Mouse (Mus musculus) layer of hippocampus, postnatal 10 days (tissue): ENCODE measurements around the gene Gm8947. TPM values are rescaled to one million over a fixed set of nuclear protein-coding genes. Genes with fewer than 3 reads are reported as not detected.

Source experiments
- DNase-seq, 2 experiments: peaks; one replicate each; pipeline ENCODE4 v3.0.0; 2021; ENCODE audit warnings: low spot score in 2 of 2
- total RNA-seq, 2 experiments: library from RNA; stranded (reverse); gene quantifications; 2 replicates each; pipeline ENCODE4 v1.2.3; 2021

Gene Gm8947
- total RNA-seq, 2 experiments from 2014 or later, result not detected

GRCm38 (mm10) chr1:151223377-151223776, 31.2 kb downstream of the Gm8947 start:
- DNase-seq, result no peak

- no peak for DNase-seq
Measured at GRCm38 (mm10) chr1:151224536-151224935, 32.4 kb downstream of the Gm8947 start.

GRCm38 (mm10) chr1:151227506-151227905, 35.3 kb downstream of the Gm8947 start:
- no peak for DNase-seq

- no peak for DNase-seq
Measured at GRCm38 (mm10) chr1:151228320-151228989, 36.3 kb downstream of the Gm8947 start.

GRCm38 (mm10) chr1:151232346-151232745, 40.2 kb downstream of the Gm8947 start:
- DNase-seq, result no peak

- DNase-seq, result no peak
Measured at GRCm38 (mm10) chr1:151233756-151234155, 41.6 kb downstream of the Gm8947 start.

- DNase-seq, result no peak
Measured at GRCm38 (mm10) chr1:151235574-151235973, 43.4 kb downstream of the Gm8947 start.

GRCm38 (mm10) chr1:151236141-151236930, 44.2 kb downstream of the Gm8947 start:
- DNase-seq, result peak; percentile 27 to 32

- DNase-seq, result no peak
Measured at GRCm38 (mm10) chr1:151237780-151238179, 45.6 kb downstream of the Gm8947 start.

- no peak for DNase-seq
Measured at GRCm38 (mm10) chr1:151243332-151243731, 51.2 kb downstream of the Gm8947 start.

Other genes starting within 250 kb of the Gm8947 start
- gene Hmcn1, start 198.9 kb upstream of the Gm8947 start, total RNA-seq, result 1 to 10 TPM; 6.1 to 7.6 TPM
- gene Gm47985, start 9.8 kb upstream of the Gm8947 start, total RNA-seq, result not detected
- not detected for gene Gm47995, start 6.1 kb downstream of the Gm8947 start, total RNA-seq
- not detected for gene 3110040M04Rik, start 11.7 kb downstream of the Gm8947 start, total RNA-seq
- not detected for gene Gm47996, start 17.8 kb downstream of the Gm8947 start, total RNA-seq
- 100 to 1,000 TPM; 115 to 126 TPM for gene Ivns1abp, start 152.1 kb downstream of the Gm8947 start, total RNA-seq
- gene Swt1, start 236.1 kb downstream of the Gm8947 start, total RNA-seq, result 10 to 100 TPM; 12.8 to 13.4 TPM
- 10 to 100 TPM; 22.8 to 24.5 TPM for gene Trmt1l, start 236.2 kb downstream of the Gm8947 start, total RNA-seq